Mouse (Mus musculus) small intestine, adult 2 months (tissue): ENCODE measurements around the gene Tgm1. TPM values are rescaled to one million over a fixed set of nuclear protein-coding genes. Genes with fewer than 3 reads are reported as not detected.

Experiments
- H3K27ac ChIP-seq: fragments of 200-500 bp; 2 replicates; pipeline ENCODE4 v1.5.1; 2012; ENCODE audit warnings: low read depth, low read length, control low read depth, inconsistent platforms; ENCODE audit not compliant: insufficient read depth
- H3K27me3 ChIP-seq: fragments of 200-500 bp; 2 replicates; pipeline ENCODE4 v1.6.1; 2012; ENCODE audit warnings: mild to moderate bottlenecking, moderate library complexity, low read length, inconsistent platforms; ENCODE audit not compliant: control insufficient read depth, insufficient read depth
- H3K36me3 ChIP-seq: fragments of 200-500 bp; 2 replicates; pipeline ENCODE4 v1.6.1; 2012; ENCODE audit warnings: mild to moderate bottlenecking, low read length, control low read depth, inconsistent platforms; ENCODE audit not compliant: control insufficient read depth, insufficient read depth
- H3K4me1 ChIP-seq: fragments of 200-500 bp; 2 replicates; pipeline ENCODE4 v1.6.1; 2012; ENCODE audit warnings: low read length, inconsistent platforms, mixed read lengths; ENCODE audit not compliant: control insufficient read depth, insufficient read depth, insufficient read length
- H3K4me3 ChIP-seq: fragments of 200-500 bp; 2 replicates; pipeline ENCODE4 v1.5.1; 2012; ENCODE audit warnings: low read depth, mild to moderate bottlenecking, control low read depth, inconsistent platforms, low read length, moderate library complexity
- CTCF ChIP-seq: fragments of 200-500 bp; IDR thresholded peaks from 2 replicates; pipeline ENCODE4 v1.5.1; 2012; ENCODE audit warnings: low read depth, mild to moderate bottlenecking, control low read depth, inconsistent platforms, low read length, moderate library complexity, mixed read lengths; ENCODE audit not compliant: insufficient replicate concordance, insufficient read length; ENCODE audit errors: extremely low read depth
- POLR2A ChIP-seq: fragments of 200-500 bp; IDR thresholded peaks from 2 replicates; pipeline ENCODE4 v1.6.1; 2012; ENCODE audit warnings: low read depth, mild to moderate bottlenecking, control low read depth, inconsistent platforms, low read length, moderate library complexity
- WGBS: fragments of 180-500 bp; shearing (Covaris S2); methylation state at CpG from one replicate; pipeline ENCODE4 v1.1.7; 2018; 5-methylcytosine and 5-hydroxymethylcytosine counted together
- polyA plus RNA-seq: library from polyadenylated mRNA; depleted of rRNA; stranded (reverse); fragments of >200 nt; gene quantifications from 2 replicates; pipeline ENCODE4 v1.2.3, GENCODE M21; 2012

The Tgm1 gene
- polyA plus RNA-seq, 1 experiment: 0.89 TPM

- 77% methylated on average over 10 of the region's 10 CpGs for WGBS
- no peak for TF ChIP-seq CTCF
- no peak for TF ChIP-seq POLR2A
- H3K27ac ChIP-seq: no peak overlapping the region
- 0 out of 2 replicates have a peak overlapping the region, but pooled peaks have one; percentile 1 for H3K4me3 ChIP-seq
- peaks cover 8% of the 10 kb centered on the region for H3K4me1 ChIP-seq
- H3K27me3 ChIP-seq: no peaks in the 10 kb centered on the region
- peaks cover 29% of the 10 kb centered on the region for H3K36me3 ChIP-seq
Measured at GRCm38 (mm10) chr14:55747051-55747847, 33.5 kb upstream of the Tgm1 start.

GRCm38 (mm10) chr14:55745861-55746237, 32.1 kb upstream of the Tgm1 start:
- peak overlapping the region; percentile 89 for H3K4me3 ChIP-seq
- under 1% methylated on average over 31 of the region's 31 CpGs for WGBS
- peaks cover 24% of the 10 kb centered on the region for H3K36me3 ChIP-seq
- H3K4me1 ChIP-seq: peaks cover 8% of the 10 kb centered on the region
- no peaks in the 10 kb centered on the region for H3K27me3 ChIP-seq
- H3K27ac ChIP-seq: no peak overlapping the region
- TF ChIP-seq CTCF (no peak), POLR2A (no peak)

- Histone ChIP-seq H3K4me1 (peaks cover 8% of the 10 kb centered on the region), H3K27me3 (no peaks in the 10 kb centered on the region), H3K4me3 (peak within 1 kb of the TSS; percentile 89), H3K36me3 (peaks cover 25% of the 10 kb centered on the region), H3K27ac (peak within 1 kb of the TSS; percentile 92)
- TF ChIP-seq POLR2A (peak; percentile 76), CTCF (no peak)
- WGBS: under 1% methylated on average over 46 of the region's 48 CpGs
Measured at GRCm38 (mm10) chr14:55745180-55745860, 31.6 kb upstream of the Tgm1 start, which contains the start of the genes Dhrs1 and Nop9. Gene Dhrs1 (minus strand): TSS chr14:55745690. Gene Nop9 (plus strand): TSS chr14:55745693.

GRCm38 (mm10) chr14:55743711-55744110, 30.0 kb upstream of the Tgm1 start:
- Histone ChIP-seq H3K4me3 (peak overlapping the region; percentile 53), H3K4me1 (peaks cover 8% of the 10 kb centered on the region), H3K36me3 (peaks cover 34% of the 10 kb centered on the region), H3K27me3 (no peaks in the 10 kb centered on the region), H3K27ac (peak overlapping the region; percentile 35; the same call in 1 of the 2 replicates)
- peak; percentile 94; the same call in 1 of the 2 replicates for TF ChIP-seq CTCF
- TF ChIP-seq POLR2A: no peak
- WGBS: 12% methylated on average over 10 of the region's 10 CpGs

GRCm38 (mm10) chr14:55737086-55737687, 23.5 kb upstream of the Tgm1 start:
- TF ChIP-seq CTCF: no peak
- TF ChIP-seq POLR2A: no peak
- 38% methylated on average over 9 of the region's 9 CpGs for WGBS
- Histone ChIP-seq H3K27me3 (no peaks in the 10 kb centered on the region), H3K4me1 (peaks cover 32% of the 10 kb centered on the region; the same call in 1 of the 2 replicates), H3K4me3 (no peak overlapping the region), H3K36me3 (peaks cover 31% of the 10 kb centered on the region), H3K27ac (no peak overlapping the region)

- Histone ChIP-seq H3K36me3 (peaks cover 24% of the 10 kb centered on the region), H3K27ac (peak overlapping the region; percentile 52; the same call in 1 of the 2 replicates), H3K27me3 (no peaks in the 10 kb centered on the region), H3K4me3 (no peak overlapping the region), H3K4me1 (peaks cover 32% of the 10 kb centered on the region; the same call in 1 of the 2 replicates)
- TF ChIP-seq POLR2A (no peak), CTCF (no peak)
- WGBS: 18% methylated on average over 4 of the region's 4 CpGs
Measured at GRCm38 (mm10) chr14:55735758-55736157, 22.0 kb upstream of the Tgm1 start.

GRCm38 (mm10) chr14:55735334-55735733, 21.6 kb upstream of the Tgm1 start:
- TF ChIP-seq POLR2A (no peak), CTCF (no peak)
- no peak overlapping the region for H3K4me3 ChIP-seq
- no peaks in the 10 kb centered on the region for H3K27me3 ChIP-seq
- H3K36me3 ChIP-seq: peaks cover 21% of the 10 kb centered on the region
- WGBS: 22% methylated on average over 3 of the region's 3 CpGs
- H3K4me1 ChIP-seq: peaks cover 32% of the 10 kb centered on the region; the same call in 1 of the 2 replicates
- peak overlapping the region; percentile 52; the same call in 1 of the 2 replicates for H3K27ac ChIP-seq
